Mouse (Mus musculus) testis, postnatal 10 days (tissue): ENCODE data around the gene Mast1.
A peak's percentile ranks its signal among the peaks of the same experiment; 100 is the strongest.
"Not testable (repeated sequence)": the region's sequence is repeated elsewhere in the genome, so short reads cannot be mapped to it uniquely, and the experiment has no call there.

Experiments used
- DNase-seq: peaks from one replicate; pipeline ENCODE4 v3.0.0; 2021; ENCODE audit warnings: low spot score

Mast1 gene

DNA sequence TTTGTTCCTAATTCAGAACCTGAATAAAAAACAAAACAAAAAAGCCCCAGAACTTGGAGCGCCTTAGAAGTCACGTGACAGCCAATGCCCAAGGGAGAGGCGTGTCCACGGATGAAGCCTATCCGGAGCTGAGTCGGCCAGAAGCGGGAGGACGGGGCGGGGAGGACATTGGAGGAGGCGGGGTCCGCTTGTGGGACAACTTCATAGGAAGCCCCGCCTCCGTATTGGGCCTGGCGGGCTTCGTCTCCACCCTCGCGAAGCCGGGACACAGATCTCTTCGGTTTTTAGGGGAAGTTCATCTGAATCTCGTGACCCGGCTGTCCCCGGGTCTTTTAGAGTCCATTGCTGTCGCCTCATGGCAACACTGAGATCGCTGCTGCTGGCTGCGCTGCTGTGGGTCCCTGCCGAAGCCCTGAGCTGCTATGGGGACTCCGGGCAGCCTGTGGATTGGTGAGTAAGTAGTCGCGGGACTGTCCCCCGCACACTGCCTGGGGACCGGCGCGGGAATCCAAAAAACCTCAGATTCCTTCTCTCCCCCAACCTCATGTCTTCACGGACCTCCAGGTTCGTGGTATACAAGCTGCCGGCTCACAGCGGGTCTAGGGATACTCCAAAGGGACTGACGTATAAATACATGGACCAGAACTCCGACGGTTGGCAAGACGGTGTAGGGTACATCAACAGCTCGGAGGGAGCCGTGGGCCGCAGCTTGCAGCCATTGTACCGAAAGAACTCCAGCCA is 28.6 kb downstream of the Mast1 start, which contains the start of gene Dnase2a:
TSS of gene Dnase2a (plus strand) at position 140 of the 741 bp plus-strand sequence.
- DNase-seq, result peak; percentile 97

DNA sequence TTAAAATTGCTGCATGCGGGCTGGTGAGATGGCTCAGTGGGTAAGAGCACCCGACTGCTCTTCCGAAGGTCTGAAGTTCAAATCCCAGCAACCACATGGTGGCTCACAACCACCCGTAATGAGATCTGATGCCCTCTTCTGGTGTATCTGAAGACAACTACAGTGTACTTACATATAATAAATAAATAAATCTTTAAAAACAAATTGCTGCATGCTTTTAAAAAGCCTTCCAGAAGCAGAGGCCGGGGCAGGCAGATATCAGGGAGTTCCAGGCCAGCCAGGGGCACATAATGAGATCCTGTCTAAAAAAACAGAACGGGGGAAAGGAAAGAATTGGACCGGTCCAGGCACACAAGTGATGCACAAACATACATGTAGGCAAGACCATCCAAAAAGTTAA is 29.2 kb downstream of the Mast1 start:
- DNase-seq, result not testable (repeated sequence)

- DNase-seq, result no peak
Measured at GRCm38 (mm10) chr8:84907493-84907892, 29.7 kb downstream of the Mast1 start.

GRCm38 (mm10) chr8:84907037-84907436 is 30.1 kb downstream of the Mast1 start:
- no peak for DNase-seq

DNA sequence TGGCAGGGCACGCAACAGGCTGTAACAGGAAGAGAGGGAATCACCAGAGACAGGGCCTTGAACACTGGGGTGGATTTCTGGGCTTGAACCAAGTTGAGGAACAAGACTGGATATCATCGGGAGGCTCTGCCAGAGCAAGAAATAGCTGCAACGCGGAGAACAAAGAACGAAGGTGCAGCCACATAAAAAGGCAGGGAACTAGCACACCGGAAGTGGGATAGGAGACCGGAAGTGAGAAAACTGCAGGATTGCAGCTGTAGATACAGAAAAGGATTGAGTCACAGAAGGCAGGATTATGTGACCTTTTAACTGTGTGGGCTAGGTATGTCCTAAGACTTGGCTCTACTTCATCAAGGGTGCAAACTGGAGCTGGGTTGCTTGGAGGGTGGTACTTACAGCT is 32.8 kb downstream of the Mast1 start:
- no peak for DNase-seq

DNA sequence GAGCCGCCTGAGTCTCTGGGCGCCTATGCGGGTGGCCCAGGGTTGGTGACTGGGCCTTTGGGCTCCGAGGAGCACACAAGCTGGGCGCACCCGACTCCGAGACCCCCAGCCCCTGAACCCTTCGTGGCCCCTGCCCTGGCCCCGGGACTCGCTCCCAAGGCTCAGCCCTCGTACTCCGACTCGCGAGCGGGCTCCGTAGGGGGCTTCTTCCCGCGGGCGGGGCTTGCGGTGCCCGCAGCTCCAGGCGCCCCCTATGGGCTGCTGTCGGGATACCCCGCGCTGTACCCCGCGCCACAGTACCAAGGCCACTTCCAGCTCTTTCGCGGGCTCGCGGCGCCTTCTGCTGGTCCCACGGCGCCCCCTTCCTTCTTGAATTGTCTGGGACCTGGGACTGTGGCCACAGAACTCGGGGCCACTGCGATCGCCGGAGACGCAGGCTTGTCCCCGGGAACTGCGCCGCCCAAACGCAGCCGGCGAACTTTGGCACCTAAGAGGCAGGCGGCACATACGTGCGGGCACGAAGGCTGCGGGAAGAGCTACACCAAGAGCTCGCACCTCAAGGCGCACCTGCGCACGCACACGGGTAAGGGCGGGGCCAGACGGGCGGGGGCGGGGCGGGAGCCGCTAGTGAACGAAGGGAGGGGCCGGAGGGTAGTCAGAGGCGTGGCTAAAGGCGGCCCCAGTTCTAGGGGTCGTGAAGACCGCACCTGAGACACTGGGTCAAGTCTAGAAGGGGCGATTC is 34.1 kb downstream of the Mast1 start:
- peak; percentile 96 for DNase-seq

DNA sequence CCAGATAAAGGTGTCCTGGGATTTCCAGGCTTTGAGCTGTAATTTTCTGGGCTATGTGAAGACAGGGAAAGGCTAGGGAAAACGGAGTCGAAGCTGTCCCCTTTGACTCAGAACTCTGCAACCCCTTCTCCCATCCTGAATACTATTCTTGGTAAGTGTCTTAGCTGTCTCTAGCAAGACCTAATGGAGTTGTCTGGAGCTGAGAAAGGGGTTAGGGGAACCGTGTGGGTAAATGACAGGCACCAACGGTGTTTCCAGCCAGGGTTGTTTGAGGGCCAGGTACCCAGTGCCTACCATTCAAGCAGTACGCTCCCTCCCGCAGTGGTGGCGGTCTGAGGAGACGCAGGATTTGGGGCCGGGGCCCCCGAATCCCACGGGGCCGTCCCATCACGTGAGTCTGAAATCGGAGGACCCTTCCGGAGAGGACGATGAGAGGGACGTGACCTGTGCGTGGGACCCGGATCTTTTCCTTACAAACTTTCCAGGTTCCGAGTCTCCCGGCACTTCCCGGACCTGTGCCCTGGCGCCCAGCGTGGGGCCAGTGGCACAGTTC is 34.7 kb downstream of the Mast1 start:
- DNase-seq, result no peak

DNA sequence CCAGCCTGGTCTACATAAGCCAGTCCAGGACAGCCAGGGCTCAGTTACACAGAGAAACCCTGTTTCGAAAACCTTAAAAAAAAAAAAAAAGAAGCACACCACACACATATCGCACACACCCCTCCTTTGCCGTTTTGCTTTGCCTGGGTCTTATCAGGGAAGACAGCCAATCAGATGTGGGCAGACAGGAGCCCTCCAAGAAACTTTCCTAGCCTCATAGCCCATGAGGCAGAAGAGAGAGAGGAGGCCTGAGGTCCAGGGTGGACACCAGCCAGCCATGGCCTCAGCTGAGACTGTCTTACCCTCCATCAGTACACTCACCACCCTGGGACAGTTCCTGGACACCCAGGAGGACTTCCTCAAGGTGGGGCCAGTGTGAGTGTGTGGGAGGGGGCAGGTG is 35.4 kb downstream of the Mast1 start, which contains the start of gene Klf1:
TSS of gene Klf1 (plus strand) at position 177 of the 400 bp plus-strand sequence.
- peak; percentile 41 for DNase-seq

DNA sequence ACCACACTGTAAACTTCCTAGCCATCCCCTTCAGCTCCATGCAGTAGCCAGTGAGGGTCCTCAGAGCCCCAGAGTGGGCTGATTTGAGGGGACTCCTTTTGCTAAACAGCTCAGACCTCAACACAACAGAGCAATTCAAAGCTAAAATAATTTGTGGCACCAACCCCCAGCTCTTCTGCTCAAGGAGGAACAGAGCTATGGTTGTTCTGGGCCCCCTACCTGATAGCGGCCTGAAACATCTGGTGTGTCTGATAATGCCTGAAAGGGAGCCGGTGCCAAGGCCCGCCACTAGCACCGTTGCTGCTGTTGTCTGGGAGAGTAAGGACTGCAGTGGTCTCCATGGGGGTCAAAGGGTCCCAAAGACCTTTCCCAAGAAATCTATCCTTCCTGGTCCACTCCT is 36.1 kb downstream of the Mast1 start:
- DNase-seq, result no peak

DNA sequence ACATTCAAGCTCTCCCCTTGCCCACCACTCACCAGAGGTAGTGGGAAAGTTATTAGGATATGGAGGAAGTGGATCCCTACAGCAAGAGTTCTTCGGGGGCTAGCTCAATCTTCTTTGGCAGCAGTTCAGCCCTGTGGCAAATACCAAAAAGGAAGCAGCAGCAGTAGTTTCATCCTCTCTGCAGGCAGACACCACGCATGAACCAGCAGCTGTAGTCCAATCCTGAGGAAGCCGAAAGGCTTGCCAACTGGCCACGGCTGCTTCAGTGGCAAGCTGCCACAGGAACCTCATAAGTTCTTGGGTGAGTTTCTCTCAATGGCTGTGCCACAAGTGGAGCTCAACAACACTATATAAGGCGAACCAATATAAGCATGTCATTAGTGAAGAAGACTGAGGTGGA is 41.2 kb downstream of the Mast1 start:
- DNase-seq, result no peak

- DNase-seq, result peak; percentile 86
Measured at GRCm38 (mm10) chr8:84893709-84894134, 43.4 kb downstream of the Mast1 start, which contains the start of gene Gcdh. Gene Gcdh (minus strand): TSS chr8:84893921.

- no peak for DNase-seq
Measured at GRCm38 (mm10) chr8:84892993-84893708, 44.0 kb downstream of the Mast1 start.

- peak; percentile 27 for DNase-seq
Measured at GRCm38 (mm10) chr8:84889141-84889540, 48.0 kb downstream of the Mast1 start.

GRCm38 (mm10) chr8:84888280-84888679 is 48.9 kb downstream of the Mast1 start:
- peak; percentile 25 for DNase-seq

DNA sequence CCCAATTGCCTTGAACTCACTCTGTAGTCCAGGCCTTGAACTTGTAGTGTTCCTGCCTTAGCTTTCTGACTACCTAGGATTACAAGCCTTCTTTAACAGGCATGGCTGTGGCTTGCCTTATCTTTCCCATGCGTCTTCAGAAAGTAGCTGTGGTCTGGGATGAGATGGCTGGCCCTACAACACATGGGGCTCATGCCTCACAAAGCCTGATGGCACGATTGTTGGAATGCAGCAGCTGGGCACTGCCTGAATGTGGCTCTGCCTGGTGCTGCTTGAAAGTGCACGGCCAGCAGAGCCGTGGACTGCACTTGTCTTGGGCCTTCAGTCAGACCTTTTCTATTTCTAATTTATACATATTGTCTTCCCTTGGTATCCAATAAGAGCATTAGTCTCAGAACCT is 52.4 kb downstream of the Mast1 start:
- DNase-seq, result no peak

- no peak for DNase-seq
Measured at GRCm38 (mm10) chr8:84878915-84879314, 58.2 kb downstream of the Mast1 start.

- DNase-seq, result no peak
Measured at GRCm38 (mm10) chr8:84877297-84878035, 59.7 kb downstream of the Mast1 start.

DNA sequence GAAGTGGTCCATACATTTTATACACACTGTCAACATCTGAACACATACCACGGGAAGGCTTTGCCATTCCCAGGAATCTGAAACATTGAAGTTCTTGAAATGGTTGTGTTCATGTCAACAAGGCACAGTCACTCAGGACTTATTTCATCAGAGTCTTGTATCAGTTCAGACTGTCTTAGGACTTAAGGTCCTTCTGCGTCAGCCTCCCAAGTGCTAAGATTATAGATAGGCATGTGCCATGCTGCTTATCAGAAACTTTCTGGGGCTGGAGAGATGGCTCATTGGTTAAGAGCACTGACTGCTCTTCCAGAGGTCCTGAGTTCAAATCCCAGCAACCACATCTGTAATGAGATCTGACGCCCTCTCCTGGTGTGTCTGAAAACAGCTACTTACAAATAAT is 62.8 kb downstream of the Mast1 start:
- DNase-seq, result no peak

GRCm38 (mm10) chr8:84873016-84873415 is 64.1 kb downstream of the Mast1 start:
- DNase-seq, result no peak

GRCm38 (mm10) chr8:84872309-84872965 is 64.7 kb downstream of the Mast1 start:
- DNase-seq, result peak; percentile 66
